Mouse (Mus musculus) megakaryocyte, embryonic 14.5 days (primary cell): ENCODE measurements around the gene Myo7a.

Experiments
- FLI1 ChIP-seq: IDR thresholded peaks from 2 replicates; pipeline ENCODE4 v1.6.1; 2012; ENCODE audit warnings: low read length, inconsistent platforms, mixed read lengths
- GATA1 ChIP-seq: IDR thresholded peaks from 3 replicates; pipeline ENCODE4 v1.6.1; 2012; ENCODE audit warnings: mixed read lengths, low read length, inconsistent platforms, borderline replicate concordance

DNA sequence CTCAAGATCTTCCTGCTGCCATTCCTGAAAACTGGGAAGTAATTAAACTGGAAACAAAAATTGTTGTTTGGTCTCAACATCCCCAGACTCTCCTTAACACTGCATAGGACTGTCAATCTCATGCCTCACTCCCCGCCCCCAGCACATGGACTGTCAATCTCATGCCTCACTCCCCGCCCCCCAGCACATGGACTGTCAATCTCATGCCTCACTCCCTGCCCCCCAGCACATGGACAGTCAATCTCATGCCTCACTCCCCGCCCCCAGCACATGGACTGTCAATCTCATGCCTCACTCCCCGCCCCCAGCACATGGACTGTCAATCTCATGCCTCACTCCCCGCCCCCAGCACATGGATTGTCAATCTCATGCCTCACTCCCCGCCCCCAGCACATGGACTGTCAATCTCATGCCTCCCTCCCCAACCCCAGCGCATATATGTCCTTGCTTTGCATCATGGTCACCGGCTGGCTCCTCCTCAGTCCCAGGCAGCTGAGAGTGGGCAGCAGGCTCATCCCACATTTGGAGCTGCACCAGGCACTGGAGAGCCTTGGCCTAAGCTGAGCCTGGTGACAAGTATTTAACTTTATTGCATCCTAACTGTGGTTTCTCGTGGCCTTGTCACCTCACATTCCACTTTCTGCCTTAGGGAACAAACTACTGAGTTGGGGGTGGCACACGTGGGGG, 29.5 kb upstream of the Myo7a start:
- TF ChIP-seq GATA1 (no peak), FLI1 (no peak)
